Mouse (Mus musculus) E14TG2a.4 (cell line): ENCODE results near the gene Ccnb1.

ENCODE experiments used
- H3K27me3 ChIP-seq: 2 replicates; pipeline ENCODE4 v1.6.1; 2014; ENCODE audit warnings: low read length, control low read depth; ENCODE audit not compliant: insufficient read depth
- H3K36me3 ChIP-seq: 2 replicates; pipeline ENCODE4 v1.6.1; 2014; ENCODE audit warnings: low read length, control low read depth; ENCODE audit not compliant: insufficient read depth
- H3K4me1 ChIP-seq: replicated peaks from 2 replicates; pipeline ENCODE4 v1.6.1; 2014; ENCODE audit warnings: low read depth, low read length, control low read depth
- H3K4me3 ChIP-seq: replicated peaks from 2 replicates; pipeline ENCODE4 v1.5.1; 2014; ENCODE audit warnings: mild to moderate bottlenecking, low read length
- H3K9me3 ChIP-seq: 2 replicates; pipeline ENCODE4 v1.6.1; 2014; ENCODE audit warnings: low read length, control low read depth
- CTCF ChIP-seq: conservative IDR thresholded peaks from 2 replicates; pipeline ENCODE4 v1.5.1; 2014; ENCODE audit warnings: low read length
- NANOG ChIP-seq: IDR thresholded peaks from 2 replicates; pipeline ENCODE4 v1.6.1; 2014; ENCODE audit warnings: borderline replicate concordance, low read length, mixed read lengths
- POU5F1 ChIP-seq: IDR thresholded peaks from 2 replicates; pipeline ENCODE4 v1.6.1; 2014; ENCODE audit warnings: low read length, borderline replicate concordance

Gene Ccnb1

GRCm38 (mm10) chr13:100730861-100731176 lies 55.6 kb downstream of the Ccnb1 start, which contains the start of gene Cdk7:
TSS of gene Cdk7 (minus strand) at chr13:100730939.
- no peaks in the 10 kb centered on the region for H3K9me3 ChIP-seq
- H3K36me3 ChIP-seq, result peaks cover 40% of the 10 kb centered on the region
- peak within 1 kb of the TSS; percentile 99 for H3K4me3 ChIP-seq
- TF ChIP-seq CTCF (no peak), POU5F1 (no peak)
- no peaks in the 10 kb centered on the region for H3K27me3 ChIP-seq
- peaks cover 35% of the 10 kb centered on the region for H3K4me1 ChIP-seq

- H3K27me3 ChIP-seq, result no peaks in the 10 kb centered on the region
Measured at GRCm38 (mm10) chr13:100730153-100730860, 56.1 kb downstream of the Ccnb1 start.

More at GRCm38 (mm10) chr13:100730153-100730860, 56.1 kb downstream of the Ccnb1 start:
- Histone ChIP-seq H3K4me3 (peak overlapping the region; percentile 99), H3K4me1 (peaks cover 40% of the 10 kb centered on the region), H3K36me3 (peaks cover 40% of the 10 kb centered on the region), H3K9me3 (no peaks in the 10 kb centered on the region)
- TF ChIP-seq NANOG, result no peak
- TF ChIP-seq POU5F1, result no peak
- no peak for TF ChIP-seq CTCF
